Mouse (Mus musculus) CD4-positive naive resting alpha-beta T cell, adult 76 days (primary cell): Measurements from ENCODE around the gene Helb. TPM values are rescaled to one million over a fixed set of nuclear protein-coding genes. Genes with fewer than 3 reads are reported as not detected.

Experiments used
- total RNA-seq: library from RNA; stranded (reverse); gene quantifications from one replicate; pipeline ENCODE4 v1.2.4, GENCODE M21; 2023

Helb gene
- 40.1 TPM for total RNA-seq

DNA sequence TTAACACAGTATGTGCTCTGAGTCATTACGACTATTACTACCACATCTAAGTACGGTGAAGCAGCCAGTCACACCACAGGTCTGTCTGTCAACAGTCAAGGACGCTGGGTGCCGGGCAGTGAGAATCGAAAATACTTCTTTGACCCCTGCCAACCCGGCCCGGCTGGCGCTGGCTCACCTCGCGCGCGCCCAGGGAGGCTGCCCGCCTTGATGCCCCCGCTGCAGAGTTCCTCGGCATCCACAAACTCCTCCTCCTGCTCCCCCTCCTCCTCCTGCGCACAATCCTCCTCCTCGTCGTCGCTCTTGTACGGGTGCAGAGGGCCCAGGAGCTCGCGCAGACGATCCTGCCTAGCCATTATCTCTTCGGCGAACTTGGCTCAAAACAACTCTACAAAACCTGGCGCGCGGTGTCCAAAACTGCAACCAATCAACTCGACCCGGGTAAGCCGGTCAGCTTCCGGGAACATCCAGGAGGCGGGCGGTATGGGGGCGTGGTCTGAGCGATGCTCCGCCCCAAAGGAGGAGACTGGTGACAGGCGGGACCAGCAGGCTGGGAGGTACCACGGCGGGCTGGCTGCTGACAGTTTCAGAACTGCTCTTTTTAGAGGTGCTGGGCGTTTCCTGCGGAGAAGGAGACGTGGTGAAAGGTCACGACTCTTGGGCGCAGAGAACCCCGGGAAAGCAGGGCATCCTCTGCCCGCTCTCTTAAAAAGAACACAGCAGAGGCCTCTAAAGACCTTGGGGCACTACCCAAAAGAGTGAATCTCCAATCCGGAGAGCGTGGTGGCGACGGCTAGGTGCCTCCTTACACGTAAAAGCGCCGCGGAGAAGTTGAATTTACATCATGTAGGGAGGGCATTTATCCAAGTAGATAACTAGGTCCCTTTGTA lies at the start of gene Helb:
TSS of gene Helb (minus strand) at position 481 of the 890 bp plus-strand sequence.

Other genes starting within 250 kb of the Helb start
- 42.4 TPM for gene Tmbim4, start 88.6 kb upstream of the Helb start, total RNA-seq
- gene Irak3, start 89.1 kb upstream of the Helb start, total RNA-seq: 18.6 TPM
- 50.0 TPM for gene Llph, start 114.1 kb upstream of the Helb start, total RNA-seq